Mouse (Mus musculus): ENCODE data around the gene Mpzl2.
"Not testable (repeated sequence)": the region's sequence is repeated elsewhere in the genome, so short reads cannot be mapped to it uniquely, and the experiment has no call there.

Gene Mpzl2

DNA sequence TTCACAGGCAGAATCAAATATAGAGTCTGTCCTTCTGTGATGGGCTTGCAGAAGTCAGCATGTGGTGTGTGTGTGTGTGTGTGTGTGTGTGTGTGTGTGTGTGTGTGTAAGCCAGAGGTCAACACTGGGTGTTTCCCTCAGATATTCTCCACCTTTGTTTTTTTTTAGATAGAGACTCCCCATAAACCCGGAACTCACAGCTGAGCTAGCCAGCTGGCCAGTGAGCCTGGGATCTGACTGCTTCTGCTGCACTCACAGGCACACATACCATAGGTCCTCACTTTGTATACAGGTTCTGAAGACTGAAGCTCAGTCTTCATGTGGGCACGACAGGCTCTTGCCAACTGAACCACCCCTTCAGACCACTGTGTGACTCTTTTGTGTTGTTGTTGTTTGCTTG lies 7.3 kb upstream of the Mpzl2 start:
- intact Hi-C loops (cut with DNase I), result no loop called here

DNA sequence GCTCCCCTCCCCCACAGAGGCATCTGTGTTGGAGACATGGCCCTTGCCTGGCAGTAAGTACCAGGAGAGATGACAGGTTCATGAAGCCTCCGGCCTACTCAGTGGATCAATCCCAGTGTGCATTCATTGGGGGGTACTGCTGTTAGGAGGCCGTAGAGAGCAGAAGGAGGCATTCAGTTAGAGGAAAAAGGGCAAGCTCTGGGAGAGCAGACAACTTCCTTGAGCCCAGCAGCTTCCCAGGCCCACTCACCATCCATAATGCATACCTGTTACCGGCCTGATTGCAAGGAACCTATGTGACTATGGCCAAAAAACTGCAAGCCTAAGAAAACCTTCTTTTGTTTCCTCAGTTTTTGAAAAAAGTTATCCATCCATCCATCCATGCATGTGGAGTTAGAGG lies 5.1 kb upstream of the Mpzl2 start:
- intact Hi-C loops (cut with DNase I), result no loop called here

DNA sequence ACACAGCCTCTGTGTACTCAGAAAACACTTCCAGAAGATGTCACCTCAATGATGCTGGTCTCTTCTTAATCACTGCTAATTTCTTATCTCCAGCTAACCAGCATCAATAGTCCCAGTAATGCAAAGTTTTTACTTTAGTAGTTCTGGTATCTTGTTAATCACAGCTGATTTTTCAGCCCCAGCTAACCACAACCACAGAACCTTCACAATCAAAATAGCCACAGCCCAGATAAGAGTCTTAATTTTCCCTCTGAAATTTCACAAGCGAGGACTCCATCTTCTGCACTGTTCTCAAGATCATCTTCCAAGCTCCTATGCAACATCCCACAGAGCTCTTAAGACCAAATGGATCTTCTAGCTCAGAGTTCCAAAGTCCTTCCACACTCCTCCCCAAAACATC lies 1.8 kb upstream of the Mpzl2 start:
- intact Hi-C loops (cut with DNase I), result not testable (repeated sequence)

DNA sequence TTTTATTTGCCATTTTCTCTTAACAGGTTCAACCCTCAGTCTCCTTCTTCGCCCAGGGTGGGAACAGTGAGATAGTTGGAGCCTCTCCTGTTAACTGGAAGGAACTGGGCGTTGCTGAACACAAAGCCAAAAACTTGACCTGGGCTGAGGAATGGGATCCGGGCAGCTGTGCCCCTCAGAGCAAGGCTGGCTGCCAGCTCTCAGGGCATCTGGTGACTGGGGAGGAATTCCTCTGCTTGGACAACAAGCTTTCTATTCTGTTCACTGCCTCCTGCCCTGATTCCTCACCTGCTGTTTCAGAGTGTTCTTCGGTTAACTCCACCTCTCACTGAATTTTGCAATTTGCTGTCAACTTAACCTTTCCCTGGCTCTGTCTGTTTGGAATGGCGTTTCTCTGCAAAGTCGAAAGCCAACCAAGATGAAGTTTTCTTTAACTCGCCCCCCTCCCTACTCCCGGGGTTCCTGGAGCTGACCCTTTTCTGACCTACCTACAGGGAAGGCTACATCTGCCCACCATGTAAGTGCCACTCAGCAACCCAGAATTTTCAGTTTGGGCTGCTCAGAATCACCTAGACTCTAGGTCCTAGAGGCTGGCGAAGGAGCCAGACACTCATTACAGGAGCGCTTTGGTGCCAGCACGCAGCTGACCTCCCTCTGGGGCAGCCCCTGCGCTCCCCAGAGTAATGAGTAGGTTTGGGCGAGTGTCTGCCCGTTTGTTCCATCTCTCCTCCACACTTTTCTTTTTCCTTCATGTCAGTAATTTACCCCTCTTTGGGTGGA lies 657 bp downstream of the Mpzl2 start:
- intact Hi-C loops (cut with DNase I), result no loop called here

DNA sequence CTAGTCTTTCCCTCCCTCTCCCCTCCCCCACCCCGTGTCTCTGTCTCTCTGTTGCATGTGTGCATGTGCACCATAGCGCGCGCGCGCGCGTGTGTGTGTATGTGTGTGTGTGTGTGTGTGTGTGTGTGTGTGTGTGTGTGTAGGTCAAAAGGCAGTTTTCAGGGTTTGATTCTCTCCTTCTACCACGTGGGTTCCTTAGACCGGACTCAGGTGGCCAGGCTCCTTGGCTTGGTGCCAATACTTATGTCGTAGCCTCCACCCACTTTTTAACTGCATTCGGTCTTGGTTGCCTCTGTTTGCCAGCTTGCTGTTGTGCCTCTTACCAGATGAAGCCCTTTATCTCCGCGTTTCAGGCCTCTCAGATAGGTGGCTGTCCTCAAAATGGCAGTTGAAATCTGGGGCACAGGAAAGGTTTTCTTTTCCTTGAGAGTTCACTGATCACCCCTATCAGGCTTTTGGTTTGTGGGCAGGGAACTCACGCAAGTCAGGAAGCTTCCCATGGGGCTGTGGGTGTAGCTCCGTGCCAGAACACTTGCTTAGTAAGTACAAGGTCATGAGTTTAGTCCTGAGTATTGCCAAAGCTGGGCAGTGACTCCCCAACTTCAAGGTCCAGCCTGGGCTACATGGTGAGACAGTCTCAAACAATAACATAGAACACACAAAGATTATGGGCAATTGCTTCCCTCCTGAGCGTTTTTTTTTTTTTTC lies 1.7 kb downstream of the Mpzl2 start:
- intact Hi-C loops (cut with DNase I), result no loop called here

DNA sequence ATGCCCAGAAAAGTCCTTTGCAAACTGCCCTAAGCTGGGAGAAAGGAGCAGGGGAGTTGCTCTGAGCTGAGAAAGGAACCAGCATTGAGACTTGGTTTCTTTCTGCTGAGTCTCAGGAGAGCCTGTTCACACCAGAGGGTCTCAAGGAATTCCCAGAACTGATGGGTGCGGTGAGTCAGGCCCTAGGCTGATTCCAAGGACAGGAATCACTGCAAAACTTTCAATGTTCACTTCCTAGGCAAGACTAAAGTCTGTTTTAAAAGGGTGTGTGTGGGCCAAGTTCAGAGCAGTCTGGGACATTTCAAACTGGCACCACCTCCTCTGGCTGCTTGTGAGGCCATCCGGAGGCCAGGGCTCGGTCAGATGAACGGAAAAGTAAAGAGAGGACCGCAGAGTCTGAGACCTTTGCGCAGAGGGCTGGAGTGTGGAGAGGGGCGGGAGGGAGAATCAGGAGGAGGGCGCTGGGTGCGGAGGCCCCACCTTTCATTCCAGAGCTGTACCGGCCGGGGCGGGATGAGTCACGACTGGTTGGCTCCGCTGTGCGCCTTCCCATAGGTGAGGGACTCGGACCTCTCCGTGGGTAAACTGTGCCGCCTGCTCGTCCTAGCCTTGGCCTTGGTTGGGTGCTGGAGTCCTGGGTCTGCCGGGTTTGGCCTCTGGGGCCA lies 2.6 kb downstream of the Mpzl2 start:
- intact Hi-C loops (cut with DNase I), result no loop called here

DNA sequence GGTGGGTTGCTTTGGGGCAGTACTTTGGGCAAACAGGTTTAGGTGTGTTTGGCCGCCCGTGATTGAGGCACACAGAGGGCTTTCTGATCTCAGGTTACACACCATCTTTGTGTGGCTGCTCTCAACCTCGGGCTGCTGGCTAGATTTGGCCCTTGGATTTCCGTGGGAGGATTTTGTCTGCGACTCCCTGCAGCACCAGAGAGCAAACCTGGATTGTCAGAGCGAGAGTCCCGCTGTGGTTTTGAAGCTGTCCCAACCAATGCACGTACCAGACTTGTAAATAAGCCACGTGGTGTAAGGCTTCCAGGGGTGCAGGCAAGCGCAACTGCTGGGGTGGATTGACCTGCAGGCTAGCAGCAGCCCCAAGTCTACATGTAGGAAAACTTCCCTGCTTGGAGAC lies 3.3 kb downstream of the Mpzl2 start:
- intact Hi-C loops (cut with DNase I), result no loop called here

DNA sequence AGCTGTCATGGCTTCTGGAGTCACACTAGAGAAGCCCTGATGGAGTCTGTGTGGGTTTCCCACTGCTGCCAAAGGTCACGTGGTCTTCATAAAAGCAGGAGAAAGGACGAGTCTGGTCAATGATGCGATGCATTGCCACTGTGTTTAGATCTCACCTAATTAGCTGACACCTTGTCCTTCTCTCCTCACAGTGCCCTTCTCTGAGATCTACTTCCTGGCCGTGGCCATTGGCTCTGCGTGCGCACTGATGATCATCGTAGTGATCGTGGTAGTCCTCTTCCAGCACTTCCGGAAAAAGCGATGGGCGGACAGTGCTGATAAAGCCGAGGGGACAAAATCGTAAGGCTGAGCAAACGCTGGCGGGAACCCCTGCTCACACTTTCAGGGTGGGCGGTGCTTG lies 7.4 kb downstream of the Mpzl2 start:
- intact Hi-C loops (cut with DNase I), result no loop called here

DNA sequence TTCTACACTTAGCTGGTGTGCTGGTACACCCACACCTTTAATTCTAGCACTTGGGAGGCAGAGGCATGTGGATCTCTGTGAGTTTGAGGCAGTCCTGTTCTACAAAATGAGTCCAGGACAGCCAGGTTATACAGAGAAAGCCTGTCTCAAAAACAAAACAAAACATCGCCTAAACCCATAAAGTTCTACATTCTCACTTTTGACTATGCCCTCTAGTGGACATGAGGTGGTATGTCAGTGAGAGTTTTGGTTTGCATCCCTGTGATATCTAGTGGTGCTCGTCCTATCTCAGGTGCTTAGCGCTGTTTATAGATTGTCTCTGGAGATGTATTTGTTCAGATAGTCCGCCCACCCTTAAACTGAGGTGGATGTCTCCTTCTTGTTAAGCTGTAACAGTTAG lies 8.9 kb downstream of the Mpzl2 start:
- intact Hi-C loops (cut with DNase I), result no loop called here

DNA sequence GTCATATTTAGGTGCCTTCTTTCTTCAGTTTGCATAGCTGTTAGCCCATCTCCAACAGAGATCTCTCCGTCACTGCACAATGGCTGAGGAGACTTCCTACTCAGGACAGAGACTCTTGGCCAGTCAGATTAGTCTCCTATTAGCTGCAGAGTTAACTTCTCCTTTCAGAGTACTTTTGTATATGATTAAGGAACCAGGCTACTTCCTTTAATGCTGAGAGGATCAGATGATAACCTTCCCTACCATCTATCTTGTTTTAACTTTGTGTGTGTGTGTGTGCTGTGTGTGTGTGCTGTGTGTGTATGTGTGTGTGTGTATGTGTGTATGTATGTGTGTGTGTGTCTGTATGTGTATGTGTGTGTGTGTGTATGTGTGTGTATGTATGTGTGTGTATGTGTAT lies 10.1 kb downstream of the Mpzl2 start:
- intact Hi-C loops (cut with DNase I), result no loop called here

DNA sequence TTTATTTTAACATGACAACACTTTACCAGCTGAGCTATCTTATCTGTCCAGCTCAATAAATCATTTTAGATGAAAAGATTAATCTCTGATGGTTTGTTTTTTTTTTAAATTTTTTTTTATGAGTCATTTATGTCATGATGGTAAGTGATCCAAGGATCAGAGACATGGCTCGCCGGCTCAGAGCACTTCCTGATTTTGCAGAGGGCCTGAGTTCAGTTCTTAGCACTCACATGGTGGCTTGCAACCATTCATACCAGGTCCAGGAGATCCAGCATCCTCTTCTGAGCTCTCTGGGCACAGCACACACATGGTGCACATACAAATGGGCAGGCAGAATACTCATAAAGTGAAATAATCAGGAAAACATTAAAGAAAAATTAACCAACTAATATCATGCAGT lies 10.7 kb downstream of the Mpzl2 start:
- intact Hi-C loops (cut with DNase I), result no loop called here

DNA sequence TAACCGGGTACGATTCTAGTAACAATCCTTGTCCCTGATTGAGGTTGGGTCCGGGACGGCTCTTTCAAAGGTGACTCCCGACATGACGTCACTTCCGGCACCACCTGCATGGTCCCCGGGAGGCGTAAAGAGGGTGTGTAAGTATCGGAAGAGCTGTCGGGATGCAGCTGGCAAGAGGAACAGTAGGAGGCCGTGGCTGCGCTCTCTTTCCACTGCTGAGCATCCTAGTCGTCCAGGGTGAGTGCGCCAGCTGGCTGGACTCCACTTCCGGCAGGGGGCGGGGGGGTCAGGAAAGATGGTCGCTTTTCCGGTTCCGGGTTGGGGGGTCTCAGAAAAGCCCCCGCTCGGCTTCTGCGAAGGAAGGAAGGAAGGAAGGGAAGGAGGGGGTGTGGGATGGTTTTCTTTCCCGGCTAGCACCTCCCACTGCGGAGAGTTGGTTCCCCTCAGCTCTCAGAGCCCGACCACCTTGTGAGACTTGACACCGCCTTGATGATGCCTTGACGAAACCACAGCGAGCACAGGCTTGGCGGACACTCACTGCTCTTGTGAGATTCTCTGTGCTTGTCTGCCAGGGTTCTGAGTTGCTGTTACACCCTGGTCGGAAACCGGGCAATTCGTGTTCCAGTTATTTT lies 15.6 kb downstream of the Mpzl2 start, which contains the start of gene Mpzl3:
Gene Mpzl3 (plus strand): TSS at position 105 of the 632 bp plus-strand sequence.
- intact Hi-C loops (cut with DNase I), result no loop called here

DNA sequence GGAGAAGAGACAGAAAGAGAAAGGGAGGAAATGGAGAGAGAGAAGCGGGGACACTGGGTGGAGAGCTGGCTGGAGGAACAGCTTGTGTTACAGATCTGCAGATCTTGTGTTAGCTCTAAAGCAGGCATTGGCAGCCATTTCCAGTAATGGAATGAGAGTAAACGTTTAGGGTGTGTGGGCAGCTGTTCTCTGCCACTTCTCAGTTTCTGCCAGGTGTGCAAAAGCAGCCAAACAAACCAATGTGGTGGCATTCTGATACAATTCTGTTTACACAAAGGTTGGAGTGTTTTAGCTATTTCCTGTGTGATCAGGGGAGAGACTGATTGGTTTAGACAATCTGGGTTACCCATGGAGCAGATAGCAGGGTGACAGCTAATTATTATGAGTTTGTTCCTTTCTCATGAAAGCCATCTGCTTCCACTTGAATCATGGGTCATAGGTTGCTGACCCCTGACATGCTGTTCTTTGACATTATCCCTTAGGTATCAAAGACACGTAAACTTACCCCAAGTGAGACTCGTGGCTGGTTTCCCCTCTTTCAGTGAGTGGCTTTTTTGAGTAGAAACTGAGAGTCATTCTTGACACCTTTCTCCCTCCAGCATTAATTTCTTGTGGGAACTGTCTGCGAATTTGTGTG lies 18.8 kb downstream of the Mpzl2 start:
- intact Hi-C loops (cut with DNase I), result no loop called here

DNA sequence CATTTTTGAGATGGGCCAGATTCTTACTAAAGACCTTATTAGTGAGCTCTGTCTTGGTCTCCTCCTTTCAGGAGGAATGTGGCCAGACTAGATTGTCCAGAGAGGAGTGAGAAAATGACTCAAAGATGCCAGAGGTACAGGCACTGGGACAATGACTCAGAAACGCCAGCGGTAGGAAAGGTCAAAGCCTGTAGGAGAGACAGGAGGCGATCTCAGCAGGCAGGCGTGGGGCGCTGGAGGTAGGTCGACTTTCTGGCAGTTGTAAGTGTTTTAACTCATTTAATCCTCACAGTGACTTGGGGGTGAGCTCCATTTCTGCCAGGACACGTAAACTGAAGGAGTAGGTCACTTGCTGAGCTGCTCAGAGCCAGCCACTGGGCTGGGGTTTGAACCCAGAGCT lies 20.6 kb downstream of the Mpzl2 start:
- intact Hi-C loops (cut with DNase I), result no loop called here

DNA sequence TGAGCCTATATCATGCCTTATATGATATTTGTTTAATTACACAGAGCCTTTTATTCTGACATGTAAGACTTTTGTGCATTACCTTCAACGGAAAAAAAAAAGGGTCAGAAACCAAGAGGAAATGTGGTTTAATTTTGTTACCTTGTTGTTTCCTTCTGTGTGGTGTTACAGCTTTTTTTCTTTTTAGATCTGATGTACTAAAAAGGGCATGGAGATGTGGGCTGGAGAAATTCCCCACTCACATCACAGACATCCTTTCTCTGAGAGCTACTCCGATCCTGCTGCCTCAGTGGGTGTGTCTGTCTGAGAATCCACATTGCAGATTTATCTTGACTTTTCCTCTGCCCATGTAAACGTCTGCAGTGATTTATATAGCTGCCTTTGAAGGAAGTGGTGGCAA lies 23.1 kb downstream of the Mpzl2 start:
- intact Hi-C loops (cut with DNase I), result no loop called here

DNA sequence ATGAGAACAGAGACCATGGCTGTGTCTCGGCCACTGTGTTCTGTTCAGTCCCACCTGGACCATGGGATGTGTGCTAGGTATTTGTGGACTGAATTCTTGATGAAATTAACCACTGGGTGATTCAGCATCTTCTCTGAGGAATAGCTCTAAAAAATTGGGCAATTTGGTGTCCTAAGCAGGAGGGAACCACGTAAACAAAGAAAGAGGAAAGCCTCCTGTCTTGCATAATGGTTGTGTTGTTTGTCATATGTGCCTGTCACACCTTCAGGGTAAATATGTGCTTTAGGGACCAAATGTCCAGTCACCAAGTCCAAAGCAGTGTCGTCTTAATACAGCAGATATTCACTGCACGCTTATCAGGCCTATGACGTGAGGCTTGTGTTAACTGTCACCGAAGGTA lies 24.8 kb downstream of the Mpzl2 start:
- intact Hi-C loops (cut with DNase I), result no loop called here

DNA sequence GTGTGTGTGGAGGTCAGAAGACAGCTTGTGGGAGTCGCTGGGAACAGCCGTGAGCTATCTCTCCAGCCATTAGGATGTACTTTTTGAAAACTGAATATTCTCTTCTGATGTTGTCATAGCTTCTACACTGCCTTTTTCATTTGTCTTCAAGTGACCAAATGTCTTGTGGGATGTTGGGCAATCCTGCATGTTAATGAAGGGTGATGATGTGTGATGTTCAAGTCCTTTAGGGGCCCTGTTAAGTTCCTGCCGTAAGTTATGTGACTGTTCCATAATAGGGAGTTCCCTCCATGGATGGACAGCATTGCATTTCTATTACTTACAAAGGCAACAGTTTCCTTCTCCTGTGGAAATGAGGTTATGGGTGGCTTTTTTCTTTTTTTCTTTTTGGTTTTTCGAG lies 27.1 kb downstream of the Mpzl2 start:
- intact Hi-C loops (cut with DNase I), result no loop called here

DNA sequence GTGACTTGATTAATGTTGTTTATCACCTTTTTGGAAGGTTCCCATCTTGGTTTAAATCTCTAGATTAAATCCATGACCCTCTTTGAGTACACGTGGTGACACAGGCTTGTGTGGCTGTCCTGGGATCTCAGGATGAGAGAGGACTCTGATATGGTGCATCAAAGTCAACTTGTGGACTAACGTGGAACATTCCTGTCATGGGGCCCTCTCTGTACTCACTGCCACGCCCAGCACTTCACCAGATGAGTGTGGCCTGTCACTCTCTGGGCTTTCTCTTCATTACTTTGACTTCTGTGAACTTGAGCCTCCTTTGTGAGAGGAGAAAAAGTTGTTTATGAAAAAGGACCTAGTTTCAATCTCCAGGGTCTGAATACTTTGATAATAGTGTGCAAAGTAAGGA lies 32.2 kb downstream of the Mpzl2 start:
- intact Hi-C loops (cut with DNase I), result no loop called here

DNA sequence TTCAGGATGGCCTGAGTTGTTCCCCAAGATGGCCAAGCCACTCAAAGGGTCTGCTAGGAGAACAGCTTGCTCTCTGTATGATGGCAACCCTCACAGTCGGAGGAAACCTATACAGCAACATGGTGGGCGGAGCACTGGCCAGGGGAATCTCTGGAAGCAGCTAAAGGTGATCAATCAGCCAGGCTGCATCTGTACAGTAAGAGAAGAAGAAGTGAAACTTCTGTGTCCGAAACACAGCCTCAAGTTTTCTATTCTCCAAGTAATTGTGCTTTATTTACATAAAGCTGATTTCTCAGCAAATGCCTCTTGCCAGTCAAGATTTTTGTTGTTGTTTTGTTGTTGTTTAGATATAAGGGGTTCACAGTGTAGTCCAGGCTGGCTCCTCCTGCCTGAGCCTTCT lies 38.3 kb downstream of the Mpzl2 start:
- intact Hi-C loops (cut with DNase I), result no loop called here

DNA sequence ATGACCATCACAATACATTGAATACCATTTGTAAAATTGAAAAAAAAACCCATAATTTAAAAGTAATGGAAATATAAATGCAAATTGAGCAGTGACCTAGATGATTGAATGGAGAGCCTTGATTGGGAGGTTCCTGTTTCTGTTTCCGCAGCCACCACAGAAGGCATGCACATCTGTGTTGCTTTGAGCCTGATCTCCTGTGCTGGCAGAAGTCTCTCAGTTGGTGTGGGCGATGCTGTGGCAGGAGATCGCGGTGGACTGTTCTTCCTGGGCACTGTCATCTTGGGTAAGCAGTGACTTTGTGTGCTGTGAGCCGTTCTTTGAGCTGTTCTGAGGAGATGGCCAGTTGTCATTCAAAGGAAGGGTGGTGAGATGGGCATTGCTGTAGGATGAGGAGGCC lies 39.4 kb downstream of the Mpzl2 start, which contains the start of gene Jaml:
Gene Jaml (plus strand): TSS at position 173 of the 400 bp plus-strand sequence.
- intact Hi-C loops (cut with DNase I), result no loop called here

DNA sequence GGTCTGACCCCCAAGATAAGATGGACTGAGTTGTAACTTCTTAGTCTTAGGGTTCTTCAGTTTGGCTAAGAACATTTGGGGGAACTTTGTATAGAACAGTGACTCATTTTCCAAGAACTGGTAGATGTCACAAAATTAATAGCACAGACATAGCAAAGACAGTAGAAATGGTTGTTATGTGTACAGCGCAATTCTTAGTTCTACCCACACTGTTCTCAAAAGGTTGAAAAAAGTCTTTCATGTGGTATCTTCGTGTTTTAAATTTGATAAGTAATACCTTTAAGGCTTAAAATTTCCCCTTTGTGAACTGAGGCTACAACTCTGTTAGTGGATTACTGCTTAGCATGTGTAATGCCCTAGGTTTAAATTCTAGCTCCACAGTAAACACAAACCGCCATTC lies 43.5 kb downstream of the Mpzl2 start:
- intact Hi-C loops (cut with DNase I), result no loop called here

Measured in adrenal gland (tissue).